Mouse (Mus musculus): ENCODE measurements around the gene Dlgap1. TPM values are rescaled to one million over a fixed set of nuclear protein-coding genes. Genes with fewer than 3 reads are reported as not detected.

Dlgap1 gene
- polyA plus RNA-seq, 1 experiment = 310 TPM

- Histone ChIP-seq H3K4me3 (ENCODE audit: insufficient read depth, low read length) (no peak overlapping the region), H3K27ac (ENCODE audit: insufficient read depth, low read length) (no peak overlapping the region), H3K4me1 (ENCODE audit: control insufficient read depth, insufficient read depth, low read length) (no peaks in the 10 kb centered on the region)
- TF ChIP-seq CTCF (IDR thresholded peaks at IDR 0.05; ENCODE audit: extremely low read depth, insufficient read depth, low read length) (no peak), POLR2A (IDR thresholded peaks at IDR 0.05; ENCODE audit: extremely low read depth, insufficient read depth, low read length) (no peak)
These were observed 896.3 kb downstream of the Dlgap1 start for GRCm38 (mm10) chr17:70865060-70865604.

DNA sequence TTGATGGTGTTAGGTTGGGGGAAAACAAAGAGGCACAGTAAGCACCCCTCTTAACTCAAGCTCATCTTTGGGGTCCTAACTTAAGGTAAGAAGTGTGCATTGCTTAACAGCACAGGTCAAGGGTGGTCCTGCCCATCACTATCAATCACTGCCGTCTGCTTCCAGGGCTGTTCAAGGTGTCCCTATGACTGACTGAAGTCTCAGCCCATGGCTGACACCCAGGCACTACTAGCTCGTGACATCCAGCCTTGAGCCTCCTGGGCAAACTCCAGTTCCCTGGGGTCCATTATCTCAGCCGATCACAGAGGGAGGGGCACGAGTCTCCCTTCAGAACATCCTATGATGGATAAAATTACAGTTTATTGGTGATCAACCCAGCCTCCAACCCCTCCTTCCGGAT is 897.2 kb downstream of the Dlgap1 start:
- no peak for TF ChIP-seq CTCF (IDR thresholded peaks at IDR 0.05; ENCODE audit: extremely low read depth, insufficient read depth, low read length)
- TF ChIP-seq POLR2A (IDR thresholded peaks at IDR 0.05; ENCODE audit: extremely low read depth, insufficient read depth, low read length) = no peak
- Histone ChIP-seq H3K4me3 (ENCODE audit: insufficient read depth, low read length) (no peak overlapping the region), H3K27ac (ENCODE audit: insufficient read depth, low read length) (no peak overlapping the region)

DNA sequence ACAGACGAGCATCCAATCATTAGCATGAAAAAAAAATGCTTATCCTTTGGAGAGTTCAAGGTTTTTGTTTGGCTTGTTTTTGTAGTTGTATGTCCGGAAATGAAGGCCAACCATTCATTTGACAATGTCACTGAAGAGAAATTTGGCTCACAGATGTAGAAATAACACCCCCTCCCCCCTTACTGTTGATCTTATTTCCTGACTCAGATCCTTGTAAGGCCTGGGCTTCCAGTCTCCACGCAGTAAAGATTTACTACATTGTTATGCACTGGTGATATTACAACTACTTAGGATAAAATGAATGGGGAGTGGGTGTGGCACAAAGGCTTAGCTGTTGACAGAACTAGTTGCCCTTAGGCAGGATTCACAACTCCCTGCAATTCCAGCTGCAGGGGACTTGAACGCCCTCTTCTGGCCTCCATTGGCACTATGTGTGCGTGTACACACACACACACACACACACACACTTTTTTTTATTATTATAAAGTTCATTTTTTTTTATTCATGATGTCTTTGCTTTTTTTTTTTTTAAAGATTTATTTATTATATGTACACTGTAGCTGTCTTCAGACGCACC is 897.8 kb downstream of the Dlgap1 start:
- no peak for TF ChIP-seq CTCF (IDR thresholded peaks at IDR 0.05; ENCODE audit: extremely low read depth, insufficient read depth, low read length)
- no peak for TF ChIP-seq POLR2A (IDR thresholded peaks at IDR 0.05; ENCODE audit: extremely low read depth, insufficient read depth, low read length)

More for the DNA sequence above, 897.2 kb downstream of the Dlgap1 start:
- H3K4me1 ChIP-seq (ENCODE audit: control insufficient read depth, insufficient read depth, low read length) = no peaks in the 10 kb centered on the region

DNA sequence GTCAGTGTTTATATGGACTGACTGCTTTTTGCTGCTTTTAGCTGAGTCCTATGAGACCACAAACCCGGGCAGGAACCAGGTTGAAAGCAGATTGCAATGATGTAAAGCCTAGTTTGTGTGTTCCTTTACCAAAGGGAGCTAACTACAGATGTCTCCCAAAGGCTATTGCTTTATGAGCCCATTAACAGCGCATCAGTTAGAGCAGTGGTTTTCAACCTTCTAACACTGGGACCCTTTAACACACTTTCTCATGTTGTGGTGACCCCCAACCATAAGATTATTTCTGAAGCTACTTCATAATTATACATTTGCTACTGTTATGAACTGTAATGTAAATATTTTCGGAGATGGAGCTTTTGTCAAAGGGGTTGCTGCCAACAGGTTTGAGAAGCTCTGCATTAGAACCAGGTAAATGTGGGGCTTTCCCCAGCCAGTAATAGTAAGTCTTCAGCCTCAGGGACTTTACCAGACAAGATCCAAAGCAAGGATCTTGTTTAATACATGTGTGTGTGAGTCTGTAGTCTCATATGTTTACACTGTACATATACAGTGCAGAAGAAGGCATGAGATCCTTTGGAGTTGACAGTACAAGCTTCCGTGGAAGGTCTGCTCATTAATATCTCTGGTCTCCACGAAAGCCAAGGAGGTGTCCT is 899.8 kb downstream of the Dlgap1 start:
- H3K4me3 ChIP-seq (ENCODE audit: insufficient read depth, low read length) = no peak overlapping the region
- TF ChIP-seq CTCF (IDR thresholded peaks at IDR 0.05; ENCODE audit: extremely low read depth, insufficient read depth, low read length) (no peak), POLR2A (IDR thresholded peaks at IDR 0.05; ENCODE audit: extremely low read depth, insufficient read depth, low read length) (no peak)
- H3K4me1 ChIP-seq (ENCODE audit: control insufficient read depth, insufficient read depth, low read length) = no peaks in the 10 kb centered on the region
- H3K27ac ChIP-seq (ENCODE audit: insufficient read depth, low read length) = no peak overlapping the region

More for the DNA sequence above, 897.8 kb downstream of the Dlgap1 start:
- no peak overlapping the region for H3K27ac ChIP-seq (ENCODE audit: insufficient read depth, low read length)
- no peaks in the 10 kb centered on the region for H3K4me1 ChIP-seq (ENCODE audit: control insufficient read depth, insufficient read depth, low read length)
- no peak overlapping the region for H3K4me3 ChIP-seq (ENCODE audit: insufficient read depth, low read length)

- Histone ChIP-seq H3K4me1 (ENCODE audit: control insufficient read depth, insufficient read depth, low read length) (no peaks in the 10 kb centered on the region), H3K4me3 (ENCODE audit: insufficient read depth, low read length) (no peak overlapping the region), H3K27ac (ENCODE audit: insufficient read depth, low read length) (no peak overlapping the region)
- no peak for TF ChIP-seq CTCF (IDR thresholded peaks at IDR 0.05; ENCODE audit: extremely low read depth, insufficient read depth, low read length)
- TF ChIP-seq POLR2A (IDR thresholded peaks at IDR 0.05; ENCODE audit: extremely low read depth, insufficient read depth, low read length) = no peak
These were observed 901.7 kb downstream of the Dlgap1 start for GRCm38 (mm10) chr17:70870581-70870980.
